Mouse (Mus musculus): ENCODE measurements around the gene Bfsp2.

Bfsp2 gene

DNA sequence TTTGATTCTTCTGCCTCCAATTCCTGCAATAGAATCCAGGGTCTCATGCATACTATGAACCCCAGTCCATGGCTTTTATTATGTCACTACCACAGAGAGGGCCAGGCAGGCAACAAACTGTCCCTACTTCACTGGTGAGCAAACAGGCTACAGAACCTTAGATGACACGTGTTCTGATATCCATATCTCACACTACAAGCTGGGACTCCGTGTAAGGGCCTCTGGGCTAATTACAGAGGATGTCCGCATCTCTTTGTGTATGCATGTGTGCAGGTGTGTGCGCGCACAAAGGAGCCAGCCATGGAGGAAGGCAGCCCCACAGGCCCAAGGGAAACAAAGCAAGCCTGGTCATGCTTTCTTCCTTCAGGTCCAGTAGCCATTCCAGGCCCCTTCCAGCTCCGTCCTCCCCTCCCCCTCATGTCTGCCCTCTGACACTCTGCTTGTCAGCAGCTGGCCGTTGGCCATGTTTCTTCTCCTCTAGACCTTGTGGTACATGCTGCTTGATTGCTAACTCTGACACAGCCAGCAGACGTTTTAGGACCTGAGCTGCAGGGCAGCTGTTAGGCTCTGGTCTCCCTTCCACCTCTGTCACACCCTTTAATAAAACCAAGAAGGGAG, 492 bp upstream of the Bfsp2 start:
- DNase-seq, result peak; percentile 38

DNA sequence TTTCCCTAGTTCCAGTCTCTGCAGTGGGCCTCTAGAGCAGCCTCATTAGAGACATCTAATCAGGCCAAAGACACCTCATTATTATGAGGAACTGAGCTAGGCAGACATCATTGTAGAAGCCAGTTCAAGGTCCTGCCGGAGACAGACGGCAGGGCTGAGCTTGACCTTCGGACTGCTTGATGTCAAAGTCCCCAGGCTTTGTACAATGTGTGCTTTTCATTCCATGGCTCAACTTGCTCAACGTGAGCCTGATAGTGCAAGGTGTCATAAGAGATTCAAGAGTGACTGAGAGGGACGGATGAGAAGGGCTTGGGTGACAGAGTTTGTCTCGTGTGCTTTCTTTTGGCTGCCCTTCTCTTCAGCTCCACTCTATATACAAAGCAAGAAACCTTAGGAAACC, 4.8 kb downstream of the Bfsp2 start:
- no peak for DNase-seq

- no peak for DNase-seq
Observed at GRCm38 (mm10) chr9:103473915-103474688, 6.1 kb downstream of the Bfsp2 start.

DNA sequence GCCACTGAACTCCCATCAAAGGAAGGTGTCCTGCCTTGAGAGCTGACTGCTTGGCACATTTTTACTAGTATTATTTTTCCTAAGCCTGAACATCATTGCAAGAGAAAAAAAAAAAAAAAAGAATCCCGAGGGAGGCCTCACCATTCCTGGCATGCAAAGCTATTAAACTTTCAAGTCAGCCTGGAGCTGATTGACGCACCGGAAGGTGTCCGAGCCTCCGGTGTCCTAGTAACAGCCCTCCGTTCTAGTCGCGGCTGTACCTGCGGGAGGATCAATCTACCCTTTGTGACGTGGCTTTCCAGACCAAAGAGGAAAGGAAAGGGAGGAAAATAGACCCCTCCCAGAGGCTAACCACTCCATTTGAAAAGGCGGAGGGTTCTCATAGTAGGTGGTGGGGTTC, 8.4 kb downstream of the Bfsp2 start:
- DNase-seq, result no peak

DNA sequence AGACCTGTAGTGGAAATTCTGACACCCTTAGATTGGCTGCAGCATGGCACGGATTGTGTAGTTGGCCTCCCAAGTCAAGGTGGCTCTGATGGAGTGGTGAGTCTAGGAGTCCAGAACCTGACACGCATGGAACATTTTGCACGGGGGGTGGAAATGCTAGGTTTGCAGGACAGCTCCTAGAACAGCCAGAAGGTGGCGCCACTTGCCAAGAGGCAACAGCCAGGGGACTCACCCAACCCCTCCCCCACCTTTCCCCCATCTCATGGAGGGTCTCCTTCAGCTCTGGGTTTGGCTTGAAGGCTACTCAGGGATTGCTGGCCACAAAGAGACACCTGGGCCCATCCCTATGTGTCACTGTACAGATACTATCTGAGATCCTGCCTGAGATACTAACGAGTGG, 10.7 kb downstream of the Bfsp2 start:
- DNase-seq, result peak; percentile 28

GRCm38 (mm10) chr9:103468911-103469310, 11.3 kb downstream of the Bfsp2 start:
- no peak for DNase-seq

- DNase-seq, result no peak
Observed at GRCm38 (mm10) chr9:103465711-103466220, 14.5 kb downstream of the Bfsp2 start.

GRCm38 (mm10) chr9:103465293-103465692, 14.9 kb downstream of the Bfsp2 start:
- DNase-seq, result no peak

DNA sequence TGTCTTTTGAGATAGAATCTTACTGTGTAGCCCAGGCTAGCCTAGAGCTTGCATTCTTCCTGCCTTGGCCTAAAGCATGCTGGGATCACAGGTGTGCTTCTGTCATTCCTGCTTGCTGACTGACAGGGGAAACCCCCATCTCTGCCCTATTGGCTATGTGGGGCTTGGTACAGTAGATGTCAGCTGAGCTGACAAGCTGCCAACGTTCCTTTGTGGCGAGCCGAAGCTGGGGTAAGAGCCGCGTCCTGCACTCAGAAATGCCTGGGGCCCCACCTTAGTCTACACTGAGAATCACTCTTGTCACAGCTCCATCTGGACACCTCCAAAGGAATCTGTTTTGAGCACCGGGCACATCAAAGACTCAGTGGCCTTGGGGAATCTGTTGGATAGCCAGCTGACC, 16.4 kb downstream of the Bfsp2 start:
- DNase-seq, result no peak

- no peak for DNase-seq
Observed at GRCm38 (mm10) chr9:103459839-103460238, 20.4 kb downstream of the Bfsp2 start.

- DNase-seq, result no peak
Observed at GRCm38 (mm10) chr9:103459307-103459706, 20.9 kb downstream of the Bfsp2 start.

DNA sequence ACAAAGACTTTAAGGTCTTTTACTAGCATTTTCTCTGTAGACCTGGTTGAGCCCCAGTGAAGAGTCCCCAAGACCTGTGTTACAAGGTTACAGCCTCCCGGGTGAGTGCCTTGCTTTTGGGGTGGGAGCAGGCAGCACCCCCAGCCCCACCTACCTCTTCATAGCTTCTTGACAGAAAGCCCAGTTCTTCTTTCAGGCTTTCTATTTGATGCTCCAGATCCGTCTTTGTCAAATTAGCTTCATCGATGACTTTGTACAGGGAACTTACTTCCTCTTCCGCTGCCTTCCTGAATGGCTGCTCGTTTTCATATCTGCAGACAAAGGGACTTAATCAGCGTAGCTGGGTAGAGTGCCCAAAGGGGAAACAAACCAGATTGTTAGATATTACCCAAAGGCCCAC, 30.6 kb downstream of the Bfsp2 start:
- no peak for DNase-seq

DNA sequence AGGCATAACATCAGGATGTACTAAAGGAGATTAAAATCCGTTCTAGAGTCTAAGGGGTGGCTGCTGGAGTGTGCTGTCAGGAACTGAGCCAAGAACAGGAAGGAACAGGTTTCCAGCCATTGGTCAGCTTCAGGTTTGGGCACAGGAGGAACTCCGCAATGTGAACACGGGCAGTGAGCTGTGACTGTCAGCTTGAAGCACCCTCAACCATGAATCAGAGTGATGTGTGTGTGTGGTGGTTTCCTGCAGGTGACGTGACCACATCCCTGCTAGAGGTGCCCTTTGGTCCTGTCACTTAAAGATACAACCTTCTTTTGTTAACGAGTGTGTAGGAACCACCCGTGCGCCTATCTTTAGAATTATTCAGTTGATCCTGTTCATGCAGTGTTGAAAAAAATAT, 31.1 kb downstream of the Bfsp2 start:
- no peak for DNase-seq

DNA sequence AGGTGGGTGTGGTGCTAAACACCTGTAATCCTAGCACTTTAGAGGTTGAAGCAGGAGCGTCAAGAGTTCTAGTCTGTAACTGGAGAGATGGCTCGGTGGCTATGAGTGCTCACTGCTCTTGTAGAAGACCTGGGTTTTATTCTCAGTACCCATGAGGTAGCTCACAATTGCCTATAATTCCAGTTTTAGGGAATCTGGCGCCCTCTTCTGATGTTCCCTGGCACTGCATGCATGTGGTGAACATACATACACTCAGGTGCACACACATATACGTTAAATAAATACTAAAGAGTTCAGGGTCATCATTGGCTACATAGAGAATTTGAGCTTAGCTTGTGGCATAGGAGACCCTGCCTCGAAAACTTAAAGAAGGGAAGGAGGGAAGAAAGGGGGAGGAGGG, 35.6 kb downstream of the Bfsp2 start:
- no peak for DNase-seq

DNA sequence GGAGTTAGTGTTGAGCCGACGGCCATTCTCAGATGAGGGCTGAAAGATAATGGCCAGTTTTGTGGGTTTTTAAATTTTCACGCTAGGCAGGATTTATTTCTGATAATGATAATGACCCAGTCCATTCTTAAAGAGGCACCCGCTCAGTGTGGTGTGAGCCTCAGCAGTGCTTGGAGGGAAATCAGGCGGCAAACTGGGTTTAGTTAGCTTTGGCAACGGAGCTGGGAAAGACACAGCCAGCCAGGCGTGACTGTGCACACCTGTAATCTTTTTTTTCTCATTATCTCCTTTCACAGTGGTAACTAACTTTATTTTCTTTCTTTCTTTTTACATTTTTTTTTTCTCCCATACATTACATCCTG, 36.4 kb downstream of the Bfsp2 start:
- DNase-seq, result no peak

- DNase-seq, result peak; percentile 18
Observed at GRCm38 (mm10) chr9:103443121-103443823, 36.9 kb downstream of the Bfsp2 start.

DNA sequence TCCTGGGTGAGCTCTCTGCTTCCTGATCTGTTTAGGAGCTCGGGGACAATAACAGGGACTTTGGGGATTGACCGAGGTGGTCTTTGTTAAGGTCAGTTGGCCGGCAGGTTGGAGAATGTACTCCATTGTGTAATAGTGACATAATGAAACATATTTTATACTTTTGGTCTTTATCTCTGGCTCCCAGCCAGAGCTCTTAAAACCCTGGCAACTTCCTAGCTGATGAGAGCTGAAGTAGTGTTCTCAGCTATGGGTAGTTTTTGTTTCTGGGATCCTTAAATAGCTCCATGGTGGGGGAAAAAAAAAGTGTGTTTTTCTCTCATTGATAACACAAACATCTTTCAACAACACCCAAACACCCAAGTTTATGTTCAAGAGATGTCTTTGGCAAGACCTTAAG, 39.6 kb downstream of the Bfsp2 start:
- no peak for DNase-seq

DNA sequence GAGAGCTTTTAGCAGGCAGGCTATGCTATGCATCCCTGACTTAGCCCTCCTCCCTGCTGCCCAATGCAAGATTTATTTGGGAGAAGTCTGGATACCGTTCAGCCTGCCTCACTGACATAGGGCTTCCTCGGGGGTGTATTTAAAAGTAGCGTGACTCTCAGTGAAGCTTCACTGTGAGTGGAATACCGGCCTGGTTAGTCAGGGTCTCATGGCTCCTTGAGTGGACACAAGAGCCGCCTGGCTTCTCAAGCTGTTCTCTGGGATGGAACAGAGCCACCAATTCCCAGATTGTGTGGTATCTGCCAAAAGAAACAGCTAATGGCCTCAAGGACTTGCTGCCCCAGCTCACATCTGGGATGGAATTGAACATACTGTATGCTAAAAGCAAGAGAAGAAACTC, 43.1 kb downstream of the Bfsp2 start:
- peak; percentile 35 for DNase-seq

DNA sequence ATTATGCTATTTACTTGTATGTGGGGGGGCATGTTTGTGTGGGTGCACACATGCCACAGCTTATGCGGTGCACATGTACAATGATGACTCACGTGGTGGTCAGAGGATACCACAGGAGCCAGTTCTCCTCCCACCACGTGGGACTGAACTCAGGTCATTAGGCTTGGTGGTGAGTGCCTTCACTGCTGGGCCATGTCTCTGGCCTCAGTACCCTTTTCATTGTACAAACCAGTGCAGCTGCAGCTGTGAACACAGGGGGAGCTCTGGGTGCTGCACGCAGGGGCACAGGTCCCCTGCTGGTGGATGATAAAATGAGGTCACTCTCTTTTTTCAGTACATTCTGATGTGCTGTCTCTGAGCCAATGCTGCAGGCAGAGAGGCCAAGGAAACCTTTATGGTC, 46.1 kb downstream of the Bfsp2 start:
- DNase-seq, result no peak

DNA sequence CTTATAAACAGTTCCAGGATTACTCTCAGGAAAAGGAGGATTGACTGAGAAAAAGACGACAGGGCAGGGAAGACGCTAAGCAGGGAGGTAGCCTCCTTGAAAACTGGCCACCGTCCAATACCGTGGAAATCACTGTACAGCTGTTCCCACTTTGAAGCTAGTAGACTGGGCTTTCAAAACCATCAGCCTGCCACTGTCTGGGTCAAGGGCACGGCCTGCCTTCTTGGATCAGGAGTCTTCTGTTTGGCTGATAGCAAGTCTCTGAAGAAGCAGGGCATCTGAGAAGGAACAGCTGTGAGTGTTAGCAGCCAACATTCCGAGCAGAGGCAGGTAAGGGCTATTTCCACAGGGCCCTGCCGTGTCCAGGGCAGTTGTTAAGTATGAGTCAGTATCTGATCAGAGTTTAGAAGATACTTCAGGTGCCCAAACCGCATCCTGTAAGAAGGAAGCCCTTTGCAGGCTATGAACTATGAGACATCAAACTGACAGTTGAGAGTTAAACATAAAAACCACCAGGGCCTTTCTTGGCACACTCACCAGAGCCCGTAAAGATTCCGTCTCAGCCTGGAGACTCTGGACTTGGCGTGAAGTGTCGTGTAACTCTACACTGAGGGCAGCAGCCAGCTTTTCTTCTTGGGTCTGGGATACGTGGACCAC, 48.0 kb downstream of the Bfsp2 start:
- peak; percentile 33 for DNase-seq

- no peak for DNase-seq
Observed at GRCm38 (mm10) chr9:103431718-103432117, 48.5 kb downstream of the Bfsp2 start.

DNA sequence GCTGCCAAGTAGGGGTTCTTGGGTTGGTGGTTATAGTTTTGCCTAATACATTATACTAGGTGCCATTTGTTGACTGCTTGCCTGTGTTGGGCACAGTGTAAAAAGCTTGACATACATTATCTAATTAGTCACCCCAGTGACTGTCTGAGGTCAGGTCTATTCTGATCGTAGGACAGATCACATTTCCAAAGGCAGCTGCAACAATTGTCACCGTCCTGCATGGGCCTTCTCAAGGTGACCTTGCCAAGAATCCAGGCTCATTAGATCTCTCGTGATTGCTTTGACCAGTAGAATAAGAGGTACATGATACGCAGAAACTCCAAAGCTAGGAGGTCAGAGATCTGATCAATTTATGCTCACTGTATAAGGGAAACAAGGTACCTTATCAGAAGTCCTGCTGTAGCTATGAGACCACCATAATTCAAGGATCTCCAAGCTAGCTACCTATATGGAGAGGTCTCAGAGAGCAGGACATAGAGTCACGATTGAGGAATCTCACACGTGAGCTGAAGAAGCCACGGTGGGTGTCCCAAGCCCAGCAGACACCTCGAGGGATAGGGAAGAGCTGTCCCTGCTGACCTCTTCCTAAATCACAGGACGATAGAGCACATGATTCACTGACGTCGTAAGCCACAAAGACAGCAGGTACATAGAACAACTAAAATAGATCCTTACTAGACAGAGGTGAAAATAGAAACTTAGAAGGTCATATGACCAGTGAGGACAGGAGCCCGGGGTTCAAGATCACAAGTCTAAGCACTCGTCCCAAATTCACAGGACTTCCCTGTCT, 49.6 kb downstream of the Bfsp2 start:
- no peak for DNase-seq

DNA sequence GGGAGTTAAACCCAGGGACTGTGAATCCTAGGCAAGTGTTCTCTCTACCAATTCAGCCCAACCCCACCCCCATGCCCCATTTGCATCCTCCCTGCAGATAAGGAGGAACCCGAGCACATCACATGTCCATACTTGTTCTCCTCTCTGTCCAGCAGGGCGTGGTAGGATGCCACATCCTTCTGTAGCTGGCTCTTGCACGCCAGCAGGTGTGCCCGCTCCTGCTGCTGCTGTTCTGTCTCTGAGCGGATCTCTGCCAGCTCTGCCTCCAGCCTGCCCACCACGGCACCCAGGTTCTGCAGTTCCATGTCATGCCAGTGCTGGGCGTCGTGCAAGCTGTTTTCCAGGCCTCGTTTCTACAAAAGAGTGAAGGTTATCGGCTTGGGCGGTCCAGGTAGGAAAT, 53.8 kb downstream of the Bfsp2 start:
- no peak for DNase-seq

All from lung, postnatal 14 days (tissue).